Mouse (Mus musculus) G1E (cell line): ENCODE results near the gene Ifnz.

Experiments used
- CTCF ChIP-seq: IDR thresholded peaks from 2 replicates; pipeline ENCODE4 v1.5.1; 2012; ENCODE audit warnings: low read depth, low read length, inconsistent platforms, mixed read lengths
- GATA1 ChIP-seq: IDR thresholded peaks from 2 replicates; pipeline ENCODE4 v1.6.1; 2012; ENCODE audit warnings: borderline replicate concordance, low read length, inconsistent platforms, mixed read lengths

DNA sequence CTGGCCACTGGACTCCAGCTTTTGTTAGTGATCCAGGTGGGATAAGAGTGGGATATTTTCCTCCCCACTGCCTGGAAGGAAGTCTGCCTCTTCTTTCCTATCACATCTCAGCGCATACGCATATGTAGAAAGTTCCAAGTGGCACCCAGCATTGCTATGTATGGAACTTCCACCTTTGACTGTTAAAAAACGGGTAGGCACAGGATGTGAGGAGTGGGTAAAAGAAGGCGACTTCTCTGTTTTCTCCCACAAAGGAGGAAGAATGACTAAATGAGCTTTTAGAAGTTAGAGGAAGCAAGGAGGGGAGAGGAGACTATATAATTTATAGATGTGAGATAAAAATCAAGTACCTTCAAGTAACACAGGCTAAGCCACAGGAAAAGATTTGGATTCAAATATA lies 40.5 kb upstream of the Ifnz start:
- TF ChIP-seq CTCF (no peak), GATA1 (no peak)
